20 mouse cellular contexts compared by ENCODE assay signal in genomic region chr19:28477326-28477863, GRCm38 (mm10).
DNase-seq lines count a peak whose midpoint lies in the region; ATAC-seq and TF ChIP-seq lines count a peak whose summit lies in the region.
"Had no signal": no experiment of that assay in that cellular context is flagged by ENCODE, and none has a peak within 500 bp of the region (broad histone marks: within the 10 kb centered on the region; RNA-seq: fewer than 3 reads in every experiment).

No protein-coding gene starts in this region.

- peaks cover 29% of the 10 kb centered on the region for H3K27me3 ChIP-seq in hindbrain, embryonic 10.5 days (ENCODE audit: insufficient read depth, poor library complexity, severe bottlenecking)
- H3K27me3 ChIP-seq in hindbrain, embryonic 14.5 days (ENCODE audit: control insufficient read depth, insufficient read depth, low read length): no peaks in the 10 kb centered on the region; the same call in 1 of the 2 replicates
- peaks cover 7% of the 10 kb centered on the region; the same call in 1 of the 2 replicates for H3K27me3 ChIP-seq in midbrain, embryonic 11.5 days (ENCODE audit: control insufficient read depth, insufficient read depth, low read length)
- H3K27me3 ChIP-seq in midbrain, postnatal 0 days (ENCODE audit: insufficient read depth, low read length): no peaks in the 10 kb centered on the region
- H3K27me3 ChIP-seq in midbrain, embryonic 16.5 days (ENCODE audit: control insufficient read depth, insufficient read depth, low read depth, low read length): no peaks in the 10 kb centered on the region
- H3K27me3 ChIP-seq: hindbrain, embryonic 15.5 days; liver, embryonic 12.5 days; lung, embryonic 15.5 days had no signal

- no peak for ATAC-seq in hindbrain, embryonic 14.5 days (ENCODE audit: low FRiP score)
- peak; percentile 70; the same call in 1 of the 2 replicates for ATAC-seq in midbrain, embryonic 11.5 days (ENCODE audit: low FRiP score)
- no peak for ATAC-seq in midbrain, postnatal 0 days (ENCODE audit: low FRiP score)
- ATAC-seq in midbrain, embryonic 16.5 days: no peak
- ATAC-seq: activated CD4-positive, CD25-positive, alpha-beta regulatory T cell, adult 4 months; forebrain, postnatal 0 days; liver, embryonic 12.5 days had no signal

- WGBS in hindbrain, embryonic 10.5 days: 23% methylated on average over 6 of the region's 6 CpGs
- 12% methylated on average over 6 of the region's 6 CpGs for WGBS in hindbrain, embryonic 14.5 days
- WGBS in midbrain, embryonic 11.5 days: 11% methylated on average over 6 of the region's 6 CpGs
- 13% methylated on average over 6 of the region's 6 CpGs for WGBS in midbrain, postnatal 0 days
- 14% methylated on average over 6 of the region's 6 CpGs for WGBS in midbrain, embryonic 16.5 days

- peak; percentile 49 for DNase-seq in hindbrain, embryonic 10.5 days (ENCODE audit: low spot score)
- no peak for DNase-seq in hindbrain, embryonic 14.5 days (ENCODE audit: low spot score)
- DNase-seq in midbrain, embryonic 11.5 days (ENCODE audit: low spot score, missing footprints): peak; percentile 89
- DNase-seq in midbrain, postnatal 0 days (ENCODE audit: low spot score): no peak
- DNase-seq in embryo, embryonic 10.5 days (ENCODE audit: low spot score): peak; percentile 71
- DNase-seq in gastrocnemius, adult 2 months: no peak
- DNase-seq: adrenal gland, postnatal 14 days; B cell, adult 2 months; cerebellum, adult 18-20 months; forebrain, postnatal 0 days; heart, adult 18-20 months; kidney, adult 11 months; spleen, adult 18-20 months; thymus, adult 2 months had no signal

- H3K4me1 ChIP-seq in hindbrain, embryonic 10.5 days (replicated peaks): peaks cover 36% of the 10 kb centered on the region
- peaks cover 3% of the 10 kb centered on the region; the same call in 1 of the 2 replicates for H3K4me1 ChIP-seq in hindbrain, embryonic 14.5 days (replicated peaks; ENCODE audit: control insufficient read depth, insufficient read depth, low read length)
- H3K4me1 ChIP-seq in midbrain, embryonic 11.5 days (ENCODE audit: control insufficient read depth, insufficient read depth, low read length): peaks cover 11% of the 10 kb centered on the region
- H3K4me1 ChIP-seq in midbrain, postnatal 0 days (ENCODE audit: insufficient read depth, low read length): no peaks in the 10 kb centered on the region
- H3K4me1 ChIP-seq in midbrain, embryonic 16.5 days (ENCODE audit: control insufficient read depth, insufficient read depth, low read length): peaks cover 6% of the 10 kb centered on the region
- H3K4me1 ChIP-seq: liver, embryonic 12.5 days; lung, embryonic 15.5 days had no signal

- intact Hi-C loops in gastrocnemius, adult 2 months (cut with DNase I): loop anchor here (5.0 kb wide), 1 partner anchor 1020 kb away; no protein-coding TSS in a partner anchor

- no peak overlapping the region for H3K9ac ChIP-seq in hindbrain, embryonic 14.5 days
- H3K9ac ChIP-seq in midbrain, embryonic 11.5 days (ENCODE audit: low read length): no peak overlapping the region
- H3K9ac ChIP-seq in midbrain, postnatal 0 days (replicated peaks; ENCODE audit: low read length, poor library complexity, severe bottlenecking): no peak overlapping the region
- H3K9ac ChIP-seq in midbrain, embryonic 16.5 days (ENCODE audit: low read depth, low read length): no peak overlapping the region
- H3K9ac ChIP-seq: forebrain, postnatal 0 days; hindbrain, embryonic 15.5 days; liver, embryonic 12.5 days; lung, embryonic 15.5 days had no signal

- TF ChIP-seq CTCF in midbrain, postnatal 0 days (IDR thresholded peaks at IDR 0.05): no peak
- no peak for TF ChIP-seq CTCF in gastrocnemius, adult 2 months (IDR thresholded peaks at IDR 0.05)

- H3K36me3 ChIP-seq in hindbrain, embryonic 10.5 days: no peaks in the 10 kb centered on the region
- H3K36me3 ChIP-seq in hindbrain, embryonic 14.5 days (replicated peaks; ENCODE audit: control insufficient read depth, insufficient read depth): no peaks in the 10 kb centered on the region
- H3K36me3 ChIP-seq in midbrain, embryonic 11.5 days (ENCODE audit: control insufficient read depth, insufficient read depth, low read length): no peaks in the 10 kb centered on the region
- no peaks in the 10 kb centered on the region for H3K36me3 ChIP-seq in midbrain, postnatal 0 days (ENCODE audit: insufficient read depth, low read length)
- H3K36me3 ChIP-seq in midbrain, embryonic 16.5 days (ENCODE audit: control insufficient read depth, insufficient read depth, low read length): no peaks in the 10 kb centered on the region
- H3K36me3 ChIP-seq: hindbrain, embryonic 15.5 days; liver, embryonic 12.5 days; lung, embryonic 15.5 days had no signal

- H3K9me3 ChIP-seq in hindbrain, embryonic 10.5 days: no peaks in the 10 kb centered on the region
- no peaks in the 10 kb centered on the region for H3K9me3 ChIP-seq in hindbrain, embryonic 14.5 days (ENCODE audit: control insufficient read depth, low read length)
- H3K9me3 ChIP-seq in midbrain, embryonic 11.5 days (ENCODE audit: control insufficient read depth, low read length): no peaks in the 10 kb centered on the region
- no peaks in the 10 kb centered on the region for H3K9me3 ChIP-seq in midbrain, postnatal 0 days (ENCODE audit: low read length)
- no peaks in the 10 kb centered on the region for H3K9me3 ChIP-seq in midbrain, embryonic 16.5 days (replicated peaks; ENCODE audit: control insufficient read depth, low read length, poor library complexity, severe bottlenecking)
- H3K9me3 ChIP-seq: hindbrain, embryonic 15.5 days; liver, embryonic 12.5 days; lung, embryonic 15.5 days had no signal

- no peak overlapping the region for H3K4me3 ChIP-seq in hindbrain, embryonic 10.5 days
- no peak overlapping the region for H3K4me3 ChIP-seq in hindbrain, embryonic 14.5 days (replicated peaks; ENCODE audit: low read length)
- no peak overlapping the region for H3K4me3 ChIP-seq in midbrain, embryonic 11.5 days (ENCODE audit: low read depth, low read length)
- no peak overlapping the region for H3K4me3 ChIP-seq in midbrain, postnatal 0 days (ENCODE audit: low read depth, low read length)
- H3K4me3 ChIP-seq in midbrain, embryonic 16.5 days (ENCODE audit: low read depth, low read length): no peak overlapping the region
- H3K4me3 ChIP-seq in gastrocnemius, adult 2 months: no peak overlapping the region
- H3K4me3 ChIP-seq: hindbrain, embryonic 15.5 days; liver, embryonic 12.5 days; lung, embryonic 15.5 days had no signal

- H3K27ac ChIP-seq in hindbrain, embryonic 10.5 days: peak overlapping the region; percentile 59
- no peak overlapping the region for H3K27ac ChIP-seq in hindbrain, embryonic 14.5 days
- peak overlapping the region; percentile 27; the same call in 1 of the 2 replicates for H3K27ac ChIP-seq in midbrain, embryonic 11.5 days (ENCODE audit: low read depth, low read length)
- no peak overlapping the region for H3K27ac ChIP-seq in midbrain, postnatal 0 days (ENCODE audit: low read depth, low read length)
- 0 out of 2 replicates have a peak overlapping the region, but pooled peaks have one; percentile 26 for H3K27ac ChIP-seq in midbrain, embryonic 16.5 days (ENCODE audit: low read length)
- no peak overlapping the region for H3K27ac ChIP-seq in gastrocnemius, adult 2 months
- H3K27ac ChIP-seq: hindbrain, embryonic 15.5 days; liver, embryonic 12.5 days; lung, embryonic 15.5 days; macrophage had no signal

- H3K4me2 ChIP-seq in hindbrain, embryonic 14.5 days (replicated peaks): no peak overlapping the region
- H3K4me2 ChIP-seq in midbrain, embryonic 11.5 days: no peak overlapping the region
- no peak overlapping the region for H3K4me2 ChIP-seq in midbrain, postnatal 0 days (ENCODE audit: low read depth, low read length, poor library complexity, severe bottlenecking)
- no peak overlapping the region for H3K4me2 ChIP-seq in midbrain, embryonic 16.5 days (ENCODE audit: low read length)
- H3K4me2 ChIP-seq: hindbrain, embryonic 15.5 days; liver, embryonic 12.5 days; lung, embryonic 15.5 days had no signal

Comparison
In these comparisons a context has a peak if more than half of its experiments do, and no peak if none do; other contexts are left out.
1. DNase-seq: peak in hindbrain, embryonic 10.5 days (single experiment), midbrain, embryonic 11.5 days (single experiment) and embryo, embryonic 10.5 days (single experiment); none in hindbrain, embryonic 14.5 days (single experiment), midbrain, postnatal 0 days (single experiment) and gastrocnemius, adult 2 months (single experiment).
2. H3K27ac ChIP-seq: peak in hindbrain, embryonic 10.5 days (single experiment), midbrain, embryonic 11.5 days (single experiment) and midbrain, embryonic 16.5 days (single experiment); none in hindbrain, embryonic 14.5 days (single experiment), midbrain, postnatal 0 days (single experiment) and gastrocnemius, adult 2 months (single experiment).